Mouse (Mus musculus): Measurements from ENCODE around the gene Trim7. TPM values are rescaled to one million over a fixed set of nuclear protein-coding genes. Genes with fewer than 3 reads are reported as not detected.
"Not testable (repeated sequence)": the region's sequence is repeated elsewhere in the genome, so short reads cannot be mapped to it uniquely, and the experiment has no call there.

The Trim7 gene
- polyA plus RNA-seq, 1 experiment from 2014 or later: 9.5 TPM

DNA sequence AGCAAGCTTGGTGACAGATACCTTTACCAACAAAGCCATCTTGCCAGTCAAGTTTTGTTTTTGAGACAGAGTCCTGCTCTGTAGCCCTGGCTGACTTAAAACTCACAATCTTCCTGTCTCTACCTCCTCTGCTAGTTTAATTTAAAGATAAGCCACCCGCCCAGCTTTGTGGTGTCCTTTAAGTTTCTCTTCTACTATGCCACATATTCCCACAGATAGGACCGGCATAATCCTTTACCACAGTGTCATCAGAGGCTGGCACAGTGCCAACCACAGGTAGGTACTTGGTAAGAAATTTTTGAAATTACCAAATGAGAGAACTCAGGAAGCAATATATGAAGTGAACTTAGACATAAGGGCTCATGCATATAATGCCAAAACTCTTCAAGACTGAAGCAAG lies 15.8 kb upstream of the Trim7 start:
- no peak for TF ChIP-seq CTCF (IDR thresholded peaks at IDR 0.05)
- CTCF ChIA-PET: interaction anchor here (0.8 to 2.6 kb wide), 2 partner anchors 10 to 42 kb away, joined by 3 to 8 read pairs; no protein-coding TSS in a partner anchor
- no peak for ATAC-seq

DNA sequence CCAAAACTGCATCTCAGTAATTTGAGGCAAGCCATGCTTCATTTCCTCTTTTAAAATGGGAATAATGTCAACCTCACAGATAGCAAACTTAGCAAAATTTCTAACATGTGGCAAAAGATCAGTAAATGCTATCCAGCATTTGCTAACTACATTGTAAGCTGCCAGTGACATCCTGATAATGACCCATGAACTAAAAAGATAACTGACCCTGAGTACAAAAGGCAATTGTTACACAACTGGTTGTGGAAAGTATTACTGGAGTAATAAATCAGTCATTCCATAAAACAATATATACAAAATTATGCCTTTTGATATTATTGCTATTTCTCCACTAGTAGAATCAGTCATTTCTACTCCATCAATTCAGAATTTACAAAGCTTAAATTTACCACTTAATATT lies 12.2 kb upstream of the Trim7 start:
- in situ Hi-C loops (cut with MboI; ENCODE audit: low pct_unique_long_range_greater_than_20kb): loop anchor here (25.0 kb wide), 1 partner anchor 874 kb away; no protein-coding TSS in a partner anchor
- no peak for ATAC-seq
- CTCF ChIA-PET: interaction anchor here (0.8 to 1.9 kb wide), 4 partner anchors 9 to 22 kb away, joined by 3 to 10 read pairs (median 4); no protein-coding TSS in a partner anchor
- no peak for DNase-seq (ENCODE audit: low read depth, low spot score)
- no peaks in the 10 kb centered on the region for H3K27me3 ChIP-seq
- POLR2A ChIA-PET: interaction anchor here (1.8 kb wide), 1 partner anchor 12 kb away, joined by 6 read pairs; no protein-coding TSS in a partner anchor
- TF ChIP-seq CTCF (IDR thresholded peaks at IDR 0.05): no peak

More for the DNA sequence above, 15.8 kb upstream of the Trim7 start:
- in situ Hi-C loops (cut with MboI; ENCODE audit: low pct_unique_long_range_greater_than_20kb): loop anchor here (25.0 kb wide), 1 partner anchor 877 kb away; no protein-coding TSS in a partner anchor
- POLR2A ChIA-PET: no interaction called here
- no peak for DNase-seq (ENCODE audit: low read depth, low spot score)
- H3K27me3 ChIP-seq: no peaks in the 10 kb centered on the region

DNA sequence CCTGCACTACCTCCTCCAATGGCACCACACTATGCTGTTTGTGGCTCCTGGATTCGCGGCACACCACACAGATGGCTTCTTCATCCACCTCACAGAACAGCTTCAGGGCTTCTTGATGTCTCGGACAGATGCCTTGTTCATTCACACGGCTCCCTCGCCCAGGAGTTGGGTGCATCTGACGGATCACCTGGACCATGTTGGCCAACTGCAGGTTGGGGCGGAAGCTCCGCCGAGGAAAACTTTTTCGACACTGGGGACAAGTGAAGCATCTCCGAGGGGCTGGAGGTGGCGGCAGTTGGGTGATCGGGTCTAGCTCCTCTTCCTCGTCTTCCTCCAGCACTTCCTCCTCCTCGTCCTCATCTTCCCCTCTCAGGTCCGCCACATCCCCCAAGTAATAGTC lies 10.1 kb upstream of the Trim7 start:
- POLR2A ChIA-PET: interaction anchor here (1.1 to 2.3 kb wide), 3 partner anchors 8 to 43 kb away, joined by 4 to 14 read pairs (median 5); partner anchors contain the start of gene Rack1
- no peaks in the 10 kb centered on the region for H3K27me3 ChIP-seq
- CTCF ChIA-PET: interaction anchor here (0.9 to 1.2 kb wide), 4 partner anchors 9 to 36 kb away, joined by 3 to 4 read pairs (median 4); no protein-coding TSS in a partner anchor
- TF ChIP-seq CTCF (IDR thresholded peaks at IDR 0.05): no peak
- in situ Hi-C loops (cut with MboI; ENCODE audit: low pct_unique_long_range_greater_than_20kb): loop anchor here (25.0 kb wide), 1 partner anchor 871 kb away; no protein-coding TSS in a partner anchor
- DNase-seq (ENCODE audit: low read depth, low spot score) (no peak), ATAC-seq (no peak)

DNA sequence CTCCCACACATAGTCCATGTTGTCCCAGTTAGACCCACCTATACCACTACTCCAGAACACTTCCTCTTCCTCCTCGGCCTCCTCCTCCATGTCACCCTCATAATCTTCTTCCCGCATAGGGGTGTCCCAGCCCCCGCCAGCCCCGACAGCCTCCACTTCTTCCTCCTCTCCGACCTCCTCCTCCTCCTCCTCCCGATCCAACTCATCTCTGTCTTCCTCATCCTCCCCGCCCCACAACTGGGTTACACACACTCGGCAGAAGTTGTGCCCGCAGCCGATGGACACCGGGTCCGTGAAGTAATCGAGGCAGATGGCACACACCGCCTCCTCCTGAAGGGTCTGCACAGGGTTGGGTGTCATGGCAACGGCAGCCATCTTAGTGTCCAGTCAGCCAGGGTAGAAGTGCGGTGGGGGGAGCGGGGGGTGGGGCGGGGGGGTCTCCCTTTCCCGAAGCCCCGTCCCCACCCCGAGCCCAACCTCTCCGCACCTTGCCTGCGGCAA lies 9.6 kb upstream of the Trim7 start:
- no peaks in the 10 kb centered on the region for H3K27me3 ChIP-seq
- TF ChIP-seq CTCF (IDR thresholded peaks at IDR 0.05): no peak
- ChIA-PET CTCF (interaction anchor here (0.9 kb wide), 1 partner anchor 9 kb away, joined by 4 read pairs; no protein-coding TSS in a partner anchor), POLR2A (interaction anchor here (1.1 to 2.3 kb wide), 3 partner anchors 9 to 42 kb away, joined by 4 to 14 read pairs (median 5); partner anchors contain the start of gene Rack1)
- DNase-seq (ENCODE audit: low read depth, low spot score) (no peak), ATAC-seq (peak; percentile 44)
- in situ Hi-C loops (cut with MboI; ENCODE audit: low pct_unique_long_range_greater_than_20kb): loop anchor here (25.0 kb wide), 1 partner anchor 871 kb away; no protein-coding TSS in a partner anchor

DNA sequence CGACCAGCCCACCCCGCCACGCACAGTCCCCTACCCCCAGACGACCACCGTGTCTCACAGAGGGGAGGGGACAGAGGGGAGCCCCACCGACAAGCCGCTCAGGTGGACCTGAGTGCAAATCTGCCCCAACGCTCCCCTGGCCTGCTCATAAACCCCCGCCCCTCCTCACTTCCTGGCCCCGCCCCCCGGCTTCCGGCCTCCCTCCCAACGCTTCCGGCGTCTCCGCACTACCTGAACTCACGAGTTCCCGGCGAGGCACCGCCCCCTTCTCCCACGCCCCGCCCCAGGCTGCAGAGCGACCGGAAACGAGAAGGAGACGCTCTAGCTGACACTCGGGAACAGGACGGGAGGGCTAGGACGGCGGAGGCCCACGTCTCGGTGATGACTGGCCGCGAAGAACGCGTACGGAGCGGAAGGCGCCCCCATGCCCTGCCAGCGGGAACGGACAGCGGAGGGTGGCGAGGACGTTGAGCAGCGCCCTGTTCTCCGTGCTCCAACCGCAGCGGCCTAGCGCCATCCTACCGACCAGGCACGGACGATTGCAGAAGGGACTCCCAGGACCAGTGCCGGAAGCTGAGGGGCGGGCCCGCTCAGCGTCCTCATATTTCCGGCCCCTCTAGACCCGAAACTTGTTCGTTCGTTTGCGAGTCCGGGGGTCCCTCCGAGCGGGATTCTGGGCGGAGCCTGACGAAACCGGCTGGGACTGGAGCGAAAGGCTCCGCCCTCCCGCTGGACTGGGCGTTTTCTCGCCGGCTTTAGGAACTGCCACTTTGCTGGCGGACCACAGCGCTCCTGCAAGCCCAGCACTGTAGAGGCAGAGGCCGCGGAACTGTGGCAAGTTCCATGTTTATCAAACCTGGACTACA lies 8.9 kb upstream of the Trim7 start, which contains the start of gene Trim41:
Gene Trim41, minus strand, starts transcription at position 554 of the 866 bp plus-strand sequence.
- ATAC-seq (peak; percentile 82), DNase-seq (ENCODE audit: low read depth, low spot score) (peak; percentile 88)

DNA sequence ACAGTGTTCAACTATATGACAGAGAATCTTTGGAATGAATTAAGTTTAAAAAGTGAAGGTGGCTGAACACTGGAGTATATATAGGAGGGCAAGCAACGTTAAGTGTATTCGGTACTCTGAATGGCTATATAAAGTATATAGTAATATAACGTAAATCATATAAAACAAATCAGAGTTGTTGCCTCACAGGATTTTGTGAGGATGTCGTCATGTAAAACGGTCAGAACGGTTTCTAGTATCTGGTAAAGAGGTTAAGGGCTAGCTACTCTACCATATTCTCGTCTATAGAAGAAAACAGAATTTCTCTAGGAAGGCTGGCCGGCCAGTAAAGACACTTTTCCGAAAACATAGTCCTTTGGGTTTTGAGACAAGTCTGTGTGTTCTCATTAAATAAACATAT lies 8.1 kb upstream of the Trim7 start:
- POLR2A ChIA-PET: interaction anchor here (0.7 to 2.3 kb wide), 2 partner anchors 10 to 20 kb away, joined by 3 to 14 read pairs; no protein-coding TSS in a partner anchor
- H3K27me3 ChIP-seq: no peaks in the 10 kb centered on the region
- TF ChIP-seq CTCF (IDR thresholded peaks at IDR 0.05): no peak
- CTCF ChIA-PET: interaction anchor here (1.2 to 1.5 kb wide), 3 partner anchors 19 to 41 kb away, joined by 3 to 5 read pairs (median 3); no protein-coding TSS in a partner anchor
- ATAC-seq: no peak
- no peak for DNase-seq (ENCODE audit: low read depth, low spot score)
- in situ Hi-C loops (cut with MboI; ENCODE audit: low pct_unique_long_range_greater_than_20kb): loop anchor here (25.0 kb wide), 1 partner anchor 870 kb away; no protein-coding TSS in a partner anchor

More for the DNA sequence above, 8.9 kb upstream of the Trim7 start, which contains the start of gene Trim41:
- in situ Hi-C loops (cut with MboI; ENCODE audit: low pct_unique_long_range_greater_than_20kb): loop anchor here (25.0 kb wide), 1 partner anchor 870 kb away; no protein-coding TSS in a partner anchor
- no peaks in the 10 kb centered on the region for H3K27me3 ChIP-seq
- POLR2A ChIA-PET: interaction anchor here (1.3 to 2.3 kb wide), 2 partner anchors 9 to 17 kb away, joined by 4 to 14 read pairs; partner anchors contain the start of gene Rack1
- no peak for TF ChIP-seq CTCF (IDR thresholded peaks at IDR 0.05)
- CTCF ChIA-PET: interaction anchor here (1.2 kb wide), 1 partner anchor 21 kb away, joined by 3 read pairs; no protein-coding TSS in a partner anchor

DNA sequence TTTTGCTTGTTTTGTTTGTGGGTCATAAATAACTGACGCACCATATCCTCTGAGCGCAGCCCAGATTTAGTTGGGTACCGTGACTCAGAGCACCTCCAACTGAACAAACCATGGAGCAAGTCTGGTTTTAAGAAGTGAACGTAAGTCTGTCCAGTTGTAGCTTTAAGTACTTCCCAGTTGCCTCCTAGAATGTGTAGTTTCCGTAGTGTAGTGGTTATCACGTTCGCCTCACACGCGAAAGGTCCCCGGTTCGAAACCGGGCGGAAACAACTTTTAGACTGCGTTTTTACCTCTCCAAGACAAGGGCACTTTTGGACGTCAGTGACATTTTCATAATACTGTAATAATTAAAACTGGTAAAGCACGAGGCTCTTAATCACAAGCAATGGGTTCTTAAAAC lies 7.6 kb upstream of the Trim7 start:
- H3K27me3 ChIP-seq: no peaks in the 10 kb centered on the region
- POLR2A ChIA-PET: interaction anchor here (0.7 kb wide), 1 partner anchor 19 kb away, joined by 3 read pairs; no protein-coding TSS in a partner anchor
- ATAC-seq: peak; percentile 15

DNA sequence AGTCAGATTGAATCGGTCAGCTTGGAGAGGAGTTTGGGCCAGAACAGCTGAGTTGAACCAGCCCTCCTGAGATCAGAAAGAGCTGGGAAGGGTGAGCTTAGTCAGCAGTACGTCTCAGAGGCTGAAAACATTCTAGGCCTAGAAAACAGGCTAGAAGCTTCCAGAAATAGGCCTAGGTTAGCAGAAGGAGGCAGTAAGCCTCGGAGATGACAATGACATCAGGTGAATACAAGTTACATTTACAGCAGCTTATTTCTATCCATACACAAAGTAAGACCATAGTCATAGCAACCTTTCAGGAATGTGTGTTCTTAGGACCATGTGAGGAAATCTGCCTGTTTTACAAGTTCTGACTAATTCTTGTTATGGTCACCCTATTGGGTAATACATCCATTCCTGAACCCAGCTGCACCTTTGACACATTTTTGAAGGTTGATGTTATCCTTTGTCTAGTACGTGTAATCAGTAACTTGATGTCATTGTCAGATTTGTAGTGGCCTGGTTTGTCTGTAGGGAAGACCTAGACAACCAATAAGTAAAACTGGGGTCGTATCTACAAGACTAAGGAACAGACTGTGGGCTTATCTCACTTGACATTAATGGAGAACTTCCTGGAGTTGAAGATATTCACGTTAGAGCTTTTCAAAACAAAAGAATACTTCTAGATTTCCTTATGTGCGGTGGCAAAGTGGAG lies 6.2 kb upstream of the Trim7 start:
- TF ChIP-seq CTCF (IDR thresholded peaks at IDR 0.05): no peak
- no peak for DNase-seq (ENCODE audit: low read depth, low spot score)
- ChIA-PET POLR2A (no interaction called here), CTCF (interaction anchor here (1.0 to 2.2 kb wide), 2 partner anchors 11 to 12 kb away, joined by 4 to 8 read pairs; no protein-coding TSS in a partner anchor)
- ATAC-seq: no peak
- no peaks in the 10 kb centered on the region for H3K27me3 ChIP-seq
- in situ Hi-C loops (cut with MboI; ENCODE audit: low pct_unique_long_range_greater_than_20kb): loop anchor here (25.0 kb wide), 1 partner anchor 868 kb away; no protein-coding TSS in a partner anchor

More for the DNA sequence above, 7.6 kb upstream of the Trim7 start:
- CTCF ChIA-PET: interaction anchor here (1.2 to 1.5 kb wide), 3 partner anchors 19 to 40 kb away, joined by 3 to 5 read pairs (median 3); no protein-coding TSS in a partner anchor
- in situ Hi-C loops (cut with MboI; ENCODE audit: low pct_unique_long_range_greater_than_20kb): loop anchor here (25.0 kb wide), 1 partner anchor 869 kb away; no protein-coding TSS in a partner anchor
- peak; percentile 81 for DNase-seq (ENCODE audit: low read depth, low spot score)
- no peak for TF ChIP-seq CTCF (IDR thresholded peaks at IDR 0.05)

DNA sequence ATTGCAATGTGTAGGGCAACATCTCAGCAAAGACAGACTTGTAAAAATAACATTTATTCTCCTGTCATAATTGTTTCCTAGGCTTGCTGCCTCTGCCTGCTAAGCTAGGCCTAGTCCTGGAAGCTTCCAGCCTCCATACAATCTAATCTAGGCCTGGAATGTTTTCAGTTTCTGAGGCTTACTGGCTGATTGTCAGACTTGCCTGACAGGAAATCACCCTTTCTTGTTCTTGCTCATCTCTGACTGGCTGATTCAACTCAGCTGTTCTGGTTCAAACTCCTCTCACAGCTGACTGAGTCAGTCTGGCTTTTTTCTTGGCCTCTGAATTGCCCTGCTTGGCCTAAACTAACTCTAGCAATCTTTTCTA lies 5.6 kb upstream of the Trim7 start:
- no peak for DNase-seq (ENCODE audit: low read depth, low spot score)
- CTCF ChIA-PET: interaction anchor here (1.0 to 2.2 kb wide), 2 partner anchors 11 kb away, joined by 4 to 8 read pairs; no protein-coding TSS in a partner anchor
- TF ChIP-seq CTCF (IDR thresholded peaks at IDR 0.05): no peak
- in situ Hi-C loops (cut with MboI; ENCODE audit: low pct_unique_long_range_greater_than_20kb): loop anchor here (25.0 kb wide), 1 partner anchor 867 kb away; no protein-coding TSS in a partner anchor
- POLR2A ChIA-PET: no interaction called here
- ATAC-seq: no peak
- no peaks in the 10 kb centered on the region for H3K27me3 ChIP-seq

DNA sequence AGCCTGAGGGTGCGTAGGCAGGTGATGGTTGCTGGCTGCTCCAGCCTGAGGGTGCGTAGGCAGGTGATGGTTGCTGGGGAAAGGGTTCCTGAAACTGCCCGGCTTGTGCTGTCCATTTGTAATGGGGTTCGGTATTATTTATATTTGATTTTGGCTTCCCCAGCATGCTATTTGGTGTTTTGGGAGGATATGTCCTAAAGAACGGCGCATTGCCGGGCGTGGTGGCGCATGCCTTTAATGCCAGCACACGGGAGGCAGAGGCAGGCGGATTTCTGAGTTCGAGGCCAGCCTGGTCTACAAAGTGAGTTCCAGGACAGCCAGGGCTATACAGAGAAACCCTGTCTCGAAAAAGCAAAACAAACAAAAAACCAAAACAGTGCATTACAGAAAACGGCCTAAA lies 4.6 kb upstream of the Trim7 start:
- ATAC-seq; DNase-seq (ENCODE audit: low read depth, low spot score); H3K27me3 ChIP-seq; POLR2A ChIA-PET: not testable (repeated sequence)
- CTCF ChIA-PET: interaction anchor here (1.0 kb wide), 1 partner anchor 10 kb away, joined by 4 read pairs; no protein-coding TSS in a partner anchor
- in situ Hi-C loops (cut with MboI; ENCODE audit: low pct_unique_long_range_greater_than_20kb): loop anchor here (25.0 kb wide), 1 partner anchor 866 kb away; no protein-coding TSS in a partner anchor
